Mouse (Mus musculus) cerebellum, adult 11-12 months (tissue): Measurements from ENCODE around the gene Macrod2.

Source experiments
- DNase-seq: peaks from one replicate; pipeline ENCODE4 v3.0.0; 2022

Gene Macrod2

DNA sequence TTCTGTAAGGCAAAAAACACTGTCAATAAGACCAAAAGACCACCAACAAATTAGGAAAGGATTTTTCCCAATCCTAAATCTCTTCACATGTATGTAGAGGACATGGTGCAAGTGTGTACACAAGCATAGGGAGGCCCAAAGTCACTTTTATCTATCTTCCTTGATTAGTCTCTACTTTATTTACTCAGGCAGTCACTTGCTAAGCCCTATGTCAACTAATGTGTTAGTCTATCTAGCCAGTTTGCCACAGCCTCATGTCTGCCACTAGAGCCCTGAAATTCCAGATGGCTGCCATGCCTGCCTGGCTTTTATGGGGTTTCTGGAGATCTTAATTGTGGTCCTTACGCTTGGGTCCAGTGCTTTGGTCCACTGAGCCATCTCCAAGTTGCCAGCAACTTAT lies 1483.4 kb downstream of the Macrod2 start:
- DNase-seq, result no peak

DNA sequence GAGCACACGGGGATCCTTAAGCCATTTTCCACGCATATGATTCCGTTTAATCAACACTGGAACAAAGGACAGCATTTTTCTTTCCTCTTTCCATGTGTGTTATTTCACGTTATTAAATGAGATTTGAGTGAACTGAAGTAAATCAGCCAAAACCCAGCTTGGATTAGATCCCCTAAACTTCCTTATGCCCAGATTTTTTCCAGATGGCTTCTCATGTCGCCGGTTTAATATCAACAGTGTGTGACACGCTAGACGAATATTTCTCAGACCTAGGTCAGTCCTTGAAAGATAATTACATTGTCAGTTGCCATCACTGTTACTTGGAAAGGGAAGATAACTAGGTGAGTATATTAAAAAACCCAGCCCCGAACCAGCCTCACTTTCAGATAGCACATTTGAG lies 1484.6 kb downstream of the Macrod2 start:
- no peak for DNase-seq

- no peak for DNase-seq
These were observed 1491.8 kb downstream of the Macrod2 start for GRCm38 (mm10) chr2:141886694-141887474.

- no peak for DNase-seq
These were observed 1494.4 kb downstream of the Macrod2 start for GRCm38 (mm10) chr2:141889497-141889896.

- DNase-seq, result no peak
These were observed 1502.8 kb downstream of the Macrod2 start for GRCm38 (mm10) chr2:141897951-141898350.

- no peak for DNase-seq
These were observed 1516.8 kb downstream of the Macrod2 start for GRCm38 (mm10) chr2:141911831-141912447.

DNA sequence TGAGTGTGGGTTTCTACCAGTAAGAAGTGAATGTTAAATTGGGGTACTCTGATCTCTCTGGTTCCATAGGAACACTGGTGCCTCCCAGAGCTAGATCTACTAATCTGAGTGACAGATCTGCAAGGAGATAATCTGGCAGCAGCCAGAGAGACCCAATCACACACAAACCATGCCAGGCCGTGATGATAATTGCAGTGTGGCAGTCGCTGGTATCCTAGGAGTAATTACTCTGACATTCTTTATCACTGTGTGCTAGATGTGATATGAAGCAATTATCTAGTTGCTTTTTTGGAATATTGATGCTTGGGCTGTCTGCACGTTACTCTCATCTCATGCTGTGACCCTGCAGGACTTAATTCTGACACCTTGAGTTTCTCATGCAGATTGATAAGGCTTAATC lies 1518.4 kb downstream of the Macrod2 start:
- no peak for DNase-seq

- DNase-seq, result no peak
These were observed 1518.8 kb downstream of the Macrod2 start for GRCm38 (mm10) chr2:141913894-141914293.

GRCm38 (mm10) chr2:141920377-141920992 lies 1525.4 kb downstream of the Macrod2 start:
- no peak for DNase-seq

DNA sequence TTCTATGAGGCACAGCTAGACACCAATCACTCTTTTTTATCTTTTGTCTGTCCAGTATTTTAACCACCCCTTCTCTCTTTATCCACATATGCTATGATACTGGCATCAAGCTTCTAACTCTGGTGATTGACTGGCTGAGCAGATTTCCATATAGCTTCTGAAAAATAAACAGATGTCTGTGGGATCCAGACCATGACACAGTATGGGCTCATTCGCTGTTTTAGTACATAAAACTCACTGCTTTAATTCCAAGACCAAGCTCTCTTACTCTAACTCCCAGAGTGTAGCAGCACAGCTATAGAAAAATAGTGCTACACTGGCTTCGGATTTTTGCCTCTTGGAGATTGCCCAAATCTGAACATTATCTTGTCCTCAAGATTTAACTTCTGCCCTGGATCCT lies 1540.0 kb downstream of the Macrod2 start:
- no peak for DNase-seq

DNA sequence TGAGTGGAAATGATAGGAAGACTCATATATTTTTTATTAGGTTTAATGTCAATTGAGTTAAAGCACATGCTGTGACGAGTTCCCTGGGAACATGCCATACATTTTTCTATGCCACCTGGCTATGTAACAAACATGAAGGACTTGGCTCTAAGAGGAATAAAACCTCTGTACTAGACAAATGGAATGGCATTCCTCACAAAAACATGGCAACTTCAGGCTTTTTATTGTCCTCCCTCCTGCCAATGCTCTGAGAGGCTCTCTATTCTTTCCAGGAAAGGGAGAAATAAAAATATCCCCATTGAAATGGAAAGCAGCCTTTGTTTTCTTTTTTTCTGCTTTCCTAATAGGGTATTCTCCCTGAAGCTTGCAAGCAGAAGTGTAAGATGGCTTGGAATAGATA lies 1559.7 kb downstream of the Macrod2 start:
- DNase-seq, result no peak

DNA sequence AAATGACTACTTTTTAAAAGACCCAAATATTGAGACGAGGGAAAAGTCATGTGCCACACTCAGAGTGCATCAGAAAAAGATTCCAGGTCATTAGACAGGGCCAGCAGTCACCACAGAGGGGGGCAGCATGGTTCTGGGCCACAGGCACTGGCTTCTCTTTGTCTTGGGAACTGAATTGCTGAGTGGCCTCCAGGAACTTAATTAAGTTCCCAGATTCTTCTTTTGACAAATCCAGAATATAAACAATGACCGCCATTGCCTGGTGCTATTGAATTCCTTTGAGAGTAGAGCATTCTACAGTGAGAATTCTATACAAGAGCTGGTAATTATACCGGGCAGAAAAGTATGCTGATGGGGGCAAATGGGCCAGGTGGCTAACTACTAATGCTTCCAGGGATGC lies 1560.1 kb downstream of the Macrod2 start:
- DNase-seq, result peak; percentile 8

DNA sequence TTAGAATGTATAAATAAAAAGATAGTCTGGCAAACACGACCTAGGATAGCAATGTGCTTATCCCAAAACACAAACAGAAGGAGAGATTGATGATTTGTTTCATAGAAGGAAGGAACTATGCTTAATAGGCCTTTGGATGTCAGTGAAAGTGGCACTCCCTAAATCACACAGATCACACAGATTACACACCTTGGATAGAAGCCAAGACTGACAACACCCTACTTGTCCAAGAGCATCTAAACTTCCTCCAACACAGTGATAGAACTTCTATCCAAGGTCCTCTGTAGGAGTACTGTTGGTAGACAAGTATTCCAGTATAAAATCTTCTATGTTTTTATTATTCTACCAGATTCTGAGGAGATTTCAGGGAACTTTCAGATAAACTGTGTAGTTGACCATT lies 1567.8 kb downstream of the Macrod2 start:
- no peak for DNase-seq

DNA sequence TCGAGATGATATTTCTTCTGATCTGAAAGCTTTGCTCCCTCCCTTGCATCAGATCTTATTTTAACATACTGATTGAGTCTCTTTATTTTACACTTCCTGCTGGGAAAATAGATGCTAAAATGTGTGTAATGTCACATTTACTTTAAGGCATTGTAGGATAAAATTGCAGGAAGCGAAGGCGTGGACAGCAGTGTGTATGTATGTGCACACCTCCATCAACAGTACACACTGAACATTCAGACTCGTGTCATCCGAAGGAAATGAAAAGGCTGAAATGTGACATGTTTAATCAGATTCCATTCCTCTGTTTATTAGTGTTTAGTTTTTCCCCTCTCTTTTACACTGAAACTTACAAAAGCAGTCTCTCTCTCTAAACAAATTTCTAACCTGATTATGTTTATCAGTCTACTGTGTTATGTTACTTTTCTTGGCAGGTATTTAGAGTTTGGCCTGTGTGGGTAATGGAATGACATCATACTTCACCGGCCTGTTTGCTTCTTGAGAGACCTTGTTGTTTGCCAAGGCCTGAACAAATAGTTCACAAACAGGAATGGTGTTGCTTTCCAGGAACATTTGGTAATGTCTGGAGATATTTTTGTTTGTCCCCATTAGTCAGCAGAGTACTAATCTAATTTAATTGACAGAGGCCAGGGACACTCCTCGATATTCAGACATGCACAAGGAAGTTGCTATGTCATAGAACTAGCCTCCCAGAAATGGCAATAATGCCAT lies 1588.7 kb downstream of the Macrod2 start:
- no peak for DNase-seq

DNA sequence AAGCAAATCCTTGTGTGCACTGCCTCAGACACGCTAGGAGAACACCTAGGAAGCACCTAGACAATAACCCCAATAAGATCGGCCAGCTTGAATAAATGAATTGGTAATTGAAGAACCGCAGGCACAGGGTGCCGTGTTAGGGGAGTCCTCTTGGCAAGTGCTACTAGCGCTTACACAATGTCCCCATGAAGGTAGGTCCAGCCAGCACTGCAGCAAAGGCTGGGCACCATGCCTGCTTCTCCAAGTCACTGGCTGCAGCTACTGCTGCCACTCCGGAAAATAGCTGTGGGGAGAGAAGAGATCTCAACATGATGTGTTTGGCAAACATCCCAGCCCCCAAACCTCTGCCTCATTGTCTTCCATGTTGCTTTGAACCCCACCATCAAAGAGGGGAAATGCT lies 1603.8 kb downstream of the Macrod2 start:
- DNase-seq, result peak; percentile 85

GRCm38 (mm10) chr2:142024534-142025155 lies 1629.5 kb downstream of the Macrod2 start:
- DNase-seq, result no peak

- peak; percentile 8 for DNase-seq
These were observed 1631.6 kb downstream of the Macrod2 start for GRCm38 (mm10) chr2:142026721-142027120.

- DNase-seq, result no peak
These were observed 1635.9 kb downstream of the Macrod2 start for GRCm38 (mm10) chr2:142030756-142031646.

DNA sequence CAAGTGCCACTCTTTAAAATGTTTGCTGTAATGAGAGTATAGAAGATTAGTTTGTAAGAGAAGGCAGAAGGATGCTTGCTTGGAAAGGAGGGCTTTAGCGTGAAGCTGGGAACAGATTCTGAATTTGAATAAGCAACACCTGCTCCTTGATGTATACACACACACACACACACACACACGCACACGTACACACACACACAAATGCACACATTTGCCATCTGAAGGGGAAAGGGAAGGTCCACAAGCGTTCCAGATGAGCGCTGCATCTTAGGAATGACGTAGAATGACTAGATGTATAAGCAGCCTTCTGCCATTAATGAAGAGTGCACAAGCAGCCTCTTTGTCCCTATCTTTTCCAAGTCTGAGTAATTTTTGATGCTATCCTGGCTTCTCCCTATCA lies 1660.5 kb downstream of the Macrod2 start:
- no peak for DNase-seq

GRCm38 (mm10) chr2:142057889-142058750 lies 1663.0 kb downstream of the Macrod2 start:
- DNase-seq, result peak; percentile 55

DNA sequence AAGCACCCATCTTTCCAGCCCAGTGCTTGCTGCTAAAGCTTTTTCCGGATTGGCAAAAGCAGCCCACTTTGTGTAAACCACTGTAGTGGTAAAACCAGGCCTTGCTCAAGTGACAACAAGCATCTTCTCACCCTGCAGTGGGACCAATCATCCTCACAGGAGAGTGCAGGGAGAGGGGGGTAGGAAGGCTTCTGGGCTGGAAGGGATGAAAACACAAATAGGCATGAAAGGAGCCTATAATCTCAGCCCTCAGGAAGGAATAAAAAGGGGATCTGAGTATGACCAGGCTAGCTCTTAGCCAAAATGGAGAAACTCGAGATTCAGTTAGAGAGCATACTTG lies 1663.6 kb downstream of the Macrod2 start:
- DNase-seq, result no peak
